Mouse (Mus musculus) CH12.LX (cell line): ENCODE measurements around the gene Acox2. TPM values are rescaled to one million over a fixed set of nuclear protein-coding genes. Genes with fewer than 3 reads are reported as not detected.

Experiments used
- polyA plus RNA-seq: library from polyadenylated mRNA; unstranded; fragments of >175 nt; gene quantifications from 2 replicates; pipeline ENCODE4 v1.2.1, GENCODE M21; 2012; ENCODE audit warnings: low read depth; ENCODE audit not compliant: insufficient read length
- total RNA-seq, 2 experiments: library from RNA; depleted of rRNA; stranded (reverse); fragments of 300-350 nt in 1 of 2; fragments of >200 nt in 1 of 2; gene quantifications; 2 replicates each; pipeline ENCODE4 v1.2.3; 2012 to 2014

Acox2 gene
- total and polyA plus RNA-seq, 3 experiments, result not detected

Other genes starting within 250 kb of the Acox2 start
- gene Rpp14, start 179.0 kb downstream of the Acox2 start, total RNA-seq (2012; rRNA removed), result 32.4 and 46.9 TPM in 2 replicates
- 132 and 140 TPM in 2 replicates for gene Rpp14, start 179.0 kb downstream of the Acox2 start, total RNA-seq (2014; rRNA removed)
- gene Rpp14, start 179.0 kb downstream of the Acox2 start, polyA plus RNA-seq, result 101 and 121 TPM in 2 replicates
- gene Pxk, start 161.1 kb downstream of the Acox2 start, total RNA-seq (2012; rRNA removed), result 11.7 and 13.1 TPM in 2 replicates
- 28.9 and 29.4 TPM in 2 replicates for gene Pxk, start 161.1 kb downstream of the Acox2 start, total RNA-seq (2014; rRNA removed)
- 47.2 and 55.7 TPM in 2 replicates for gene Pxk, start 161.1 kb downstream of the Acox2 start, polyA plus RNA-seq
- gene Pdhb, start 86.3 kb downstream of the Acox2 start, total RNA-seq (2012; rRNA removed), result 100 and 108 TPM in 2 replicates
- gene Pdhb, start 86.3 kb downstream of the Acox2 start, total RNA-seq (2014; rRNA removed), result 205 and 223 TPM in 2 replicates
- gene Pdhb, start 86.3 kb downstream of the Acox2 start, polyA plus RNA-seq, result 122 and 132 TPM in 2 replicates
- gene Kctd6, start 45.2 kb downstream of the Acox2 start, total RNA-seq (2012; rRNA removed), result 1.7 and 2.9 TPM in 2 replicates
- 3.7 and 3.8 TPM in 2 replicates for gene Kctd6, start 45.2 kb downstream of the Acox2 start, total RNA-seq (2014; rRNA removed)
- 3.3 and 4.2 TPM in 2 replicates for gene Kctd6, start 45.2 kb downstream of the Acox2 start, polyA plus RNA-seq
- gene Fam107a, start 58.7 kb upstream of the Acox2 start, total RNA-seq (2012; rRNA removed), result not detected in 2 replicates
- gene Fam107a, start 58.7 kb upstream of the Acox2 start, total RNA-seq (2014; rRNA removed), result not detected in 2 replicates
- not detected in 2 replicates for gene Fam107a, start 58.7 kb upstream of the Acox2 start, polyA plus RNA-seq
- gene Oit1, start 119.4 kb upstream of the Acox2 start, total RNA-seq (2012; rRNA removed), result not detected in 2 replicates
- not detected in 2 replicates for gene Oit1, start 119.4 kb upstream of the Acox2 start, total RNA-seq (2014; rRNA removed)
- 0.19 TPM in 1 of 2 replicates, not detected in the other for gene Oit1, start 119.4 kb upstream of the Acox2 start, polyA plus RNA-seq